Mouse (Mus musculus): Measurements from ENCODE around the gene Camk1d.

- TF ChIP-seq MAFK (IDR thresholded peaks at IDR 0.05; ENCODE audit: insufficient read depth, low read depth, low read length) (no peak), HCFC1 (IDR thresholded peaks at IDR 0.05; ENCODE audit: borderline replicate concordance, insufficient read depth, low read length) (no peak), ZC3H11A (IDR thresholded peaks at IDR 0.05; ENCODE audit: borderline replicate concordance, low read depth, low read length) (no peak), ZNF384 (IDR thresholded peaks at IDR 0.05; ENCODE audit: low read depth, low read length) (no peak)
Measured at GRCm38 (mm10) chr2:5636801-5637742, 77.2 kb downstream of the Camk1d start.
